Mouse (Mus musculus) ES-E14 (cell line): ENCODE measurements at regions not wholly inside any gene's neighbourhood (a gene's known extent, or its start where the extent isn't known, plus 50 kb on each side); places are given as distances from the start of the nearest gene placed in this dataset.

ENCODE experiments used
- CHD2 ChIP-seq: IDR thresholded peaks from 2 replicates; pipeline ENCODE4 v1.6.1; 2014; ENCODE audit warnings: mild to moderate bottlenecking, low read depth, low read length, inconsistent platforms
- ZC3H11A ChIP-seq: IDR thresholded peaks from 2 replicates; pipeline ENCODE4 v1.6.1; 2012; ENCODE audit warnings: low read depth, mild to moderate bottlenecking, inconsistent platforms, low read length, borderline replicate concordance
- ZNF384 ChIP-seq: IDR thresholded peaks from 2 replicates; pipeline ENCODE4 v1.6.1; 2012; ENCODE audit warnings: low read depth, low read length, inconsistent platforms

DNA sequence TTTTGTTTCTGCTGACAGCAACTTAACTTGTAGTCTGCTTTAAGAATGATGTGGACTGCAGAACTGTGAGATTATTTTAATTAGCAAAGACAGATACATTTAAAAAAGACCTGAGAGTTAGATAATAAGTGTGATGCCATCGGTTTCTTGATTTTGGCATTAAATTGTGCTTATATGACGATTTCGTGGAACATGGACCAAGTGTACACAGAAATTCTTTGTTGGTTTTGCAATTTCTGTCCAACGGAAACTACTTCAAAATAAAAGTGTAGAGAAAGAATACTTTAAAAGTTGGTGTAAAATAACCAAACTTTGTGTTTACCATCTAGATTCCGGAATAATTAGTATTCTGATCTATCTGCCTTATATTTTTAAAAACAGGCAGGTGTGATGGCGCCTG lies 81.4 kb upstream of the Pik3r1 start:
- TF ChIP-seq CHD2 (no peak), ZC3H11A (no peak), ZNF384 (no peak)
